8 mouse cellular contexts compared by ENCODE assay signal in the genomic region with DNA sequence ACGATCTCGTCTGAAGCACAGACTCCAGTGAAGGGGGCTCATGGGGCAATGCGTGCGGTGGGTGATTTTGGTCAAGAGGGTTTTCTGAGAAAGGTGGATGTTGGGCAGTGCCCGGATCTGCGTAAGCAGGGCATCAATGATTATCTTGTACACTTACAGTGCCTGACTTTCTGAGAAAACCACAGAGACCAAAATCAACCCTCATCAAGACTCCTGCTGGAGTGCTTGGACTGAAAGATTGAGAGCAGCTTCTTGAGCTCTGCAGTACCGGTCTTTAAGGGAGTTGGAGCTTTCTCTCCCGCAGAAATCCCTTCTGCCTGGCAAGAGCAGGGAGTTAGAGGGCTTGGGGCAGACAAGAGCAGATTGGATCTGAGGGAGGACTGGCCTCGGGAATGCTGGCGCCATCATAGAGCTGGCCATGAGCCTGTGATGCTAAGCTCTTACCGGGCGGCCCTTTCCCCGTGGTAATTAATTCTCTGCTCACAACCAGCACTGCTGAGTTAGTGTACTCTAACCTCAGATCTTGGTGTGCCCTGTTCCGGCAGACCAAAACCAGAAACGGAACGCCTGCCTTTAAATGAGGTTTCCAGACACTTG. TPM values are rescaled to one million over a fixed set of nuclear protein-coding genes. Genes with fewer than 3 reads are reported as not detected.
DNase-seq lines count a peak whose midpoint lies in the region; ATAC-seq and TF ChIP-seq lines count a peak whose summit lies in the region.

No protein-coding gene starts in this region.

- WGBS in embryonic facial prominence, embryonic 13.5 days, result 13% methylated on average over 16 of the region's 16 CpGs
- 18% methylated on average over 16 of the region's 16 CpGs for WGBS in intestine, embryonic 15.5 days
- 12% methylated on average over 16 of the region's 16 CpGs for WGBS in lung, embryonic 16.5 days

- peak overlapping the region; percentile 81 for H3K4me3 ChIP-seq in left cerebral cortex, adult 2 months
- H3K4me3 ChIP-seq in embryonic facial prominence, embryonic 13.5 days, result peak overlapping the region; percentile 72
- H3K4me3 ChIP-seq in intestine, embryonic 15.5 days (replicated peaks), result peak overlapping the region; percentile 86
- peak overlapping the region; percentile 77 for H3K4me3 ChIP-seq in lung, embryonic 16.5 days (ENCODE audit: low read length)

- DNase-seq in left cerebral cortex, adult 2 months (ENCODE audit: extremely low spot score in 1 of 2, low spot score in 2 of 2), result no peak
- DNase-seq in left cerebral cortex, adult 11 months (ENCODE audit: low spot score), result no peak
- DNase-seq in adrenal gland, postnatal 25 days, result peak; percentile 10
- DNase-seq in B cell, adult 2 months, result no peak
- no peak for DNase-seq in ovary, postnatal 14 days (ENCODE audit: low spot score)

- intact Hi-C loops in left cerebral cortex, adult 2 months (cut with DNase I), result loop anchor here (2.0 kb wide), 2 partner anchors 31 to 49 kb away; partner anchors contain the start of gene B3gntl1

- H3K27me3 ChIP-seq in embryonic facial prominence, embryonic 13.5 days, result peaks cover 25% of the 10 kb centered on the region
- H3K27me3 ChIP-seq in intestine, embryonic 15.5 days (replicated peaks), result peaks cover 3% of the 10 kb centered on the region; the same call in 1 of the 2 replicates
- H3K27me3 ChIP-seq in lung, embryonic 16.5 days (ENCODE audit: control insufficient read depth, insufficient read depth, low read depth, low read length), result no peaks in the 10 kb centered on the region

- peak overlapping the region; percentile 63 for H3K27ac ChIP-seq in left cerebral cortex, adult 2 months
- peak overlapping the region; percentile 16; the same call in 1 of the 2 replicates for H3K27ac ChIP-seq in embryonic facial prominence, embryonic 13.5 days
- peak overlapping the region; percentile 84 for H3K27ac ChIP-seq in intestine, embryonic 15.5 days
- peak overlapping the region; percentile 4; the same call in 1 of the 2 replicates for H3K27ac ChIP-seq in lung, embryonic 16.5 days (ENCODE audit: low read length)

- ATAC-seq in embryonic facial prominence, embryonic 13.5 days (ENCODE audit: insufficient number of reproducible peaks, insufficient read depth, low FRiP score, low TSS enrichment, low read depth), result no peak
- no peak for ATAC-seq in intestine, embryonic 15.5 days
- ATAC-seq in lung, embryonic 16.5 days (ENCODE audit: low read depth), result no peak

- peaks cover 46% of the 10 kb centered on the region for H3K4me1 ChIP-seq in embryonic facial prominence, embryonic 13.5 days
- peaks cover 14% of the 10 kb centered on the region for H3K4me1 ChIP-seq in intestine, embryonic 15.5 days (replicated peaks)
- peaks cover 15% of the 10 kb centered on the region for H3K4me1 ChIP-seq in lung, embryonic 16.5 days (replicated peaks; ENCODE audit: control insufficient read depth, insufficient read depth, low read length)

- H3K36me3 ChIP-seq in embryonic facial prominence, embryonic 13.5 days, result no peaks in the 10 kb centered on the region
- no peaks in the 10 kb centered on the region for H3K36me3 ChIP-seq in intestine, embryonic 15.5 days
- H3K36me3 ChIP-seq in lung, embryonic 16.5 days (ENCODE audit: control insufficient read depth, insufficient read depth, low read length), result no peaks in the 10 kb centered on the region

- H3K9me3 ChIP-seq in embryonic facial prominence, embryonic 13.5 days, result no peaks in the 10 kb centered on the region
- H3K9me3 ChIP-seq in intestine, embryonic 15.5 days, result no peaks in the 10 kb centered on the region
- no peaks in the 10 kb centered on the region for H3K9me3 ChIP-seq in lung, embryonic 16.5 days (ENCODE audit: control insufficient read depth, low read length)

- no peak for TF ChIP-seq CTCF in left cerebral cortex, adult 2 months (IDR thresholded peaks at IDR 0.05)

- H3K4me2 ChIP-seq in embryonic facial prominence, embryonic 13.5 days, result peak overlapping the region; percentile 98
- H3K4me2 ChIP-seq in intestine, embryonic 15.5 days (replicated peaks), result peak overlapping the region; percentile 97
- peak overlapping the region; percentile 96 for H3K4me2 ChIP-seq in lung, embryonic 16.5 days (ENCODE audit: low read depth, low read length)

- H3K9ac ChIP-seq in embryonic facial prominence, embryonic 13.5 days, result peak overlapping the region; percentile 79
- peak overlapping the region; percentile 81 for H3K9ac ChIP-seq in intestine, embryonic 15.5 days
- H3K9ac ChIP-seq in lung, embryonic 16.5 days (ENCODE audit: low read length), result peak overlapping the region; percentile 78

RNA-seq across cellular contexts. Expression of gene Metrnl, which starts 2.4 kb away (rescaled TPM):
- 10 to 100 TPM; 14.6 to 18.6 TPM for total RNA-seq in left cerebral cortex, adult 2 months (2021)
- 27.6 and 33.6 TPM in 2 replicates for total RNA-seq in adrenal gland, postnatal 25 days (2021)
- polyA plus RNA-seq in embryonic facial prominence, embryonic 13.5 days (2015; fragmentation: Nextera tagmentation; extraction: Ambion mirVana), result 21.5 and 28.1 TPM in 2 replicates
- polyA plus RNA-seq in intestine, embryonic 15.5 days (2015; fragmentation: Nextera tagmentation; extraction: Ambion mirVana), result 34.2 and 40.5 TPM in 2 replicates
- 25.8 and 30.1 TPM in 2 replicates for polyA plus RNA-seq in lung, embryonic 16.5 days (2015; fragmentation: Nextera tagmentation; extraction: Ambion mirVana)

RNA-seq across cellular contexts. Expression of gene B3gntl1, which starts 30.8 kb away (rescaled TPM):
- 1 to 10 TPM; 6.7 to 6.8 TPM for total RNA-seq in left cerebral cortex, adult 2 months (2021)
- 14.9 and 16.9 TPM in 2 replicates for total RNA-seq in adrenal gland, postnatal 25 days (2021)
- 9.6 and 10.0 TPM in 2 replicates for polyA plus RNA-seq in embryonic facial prominence, embryonic 13.5 days (2015; fragmentation: Nextera tagmentation; extraction: Ambion mirVana)
- polyA plus RNA-seq in intestine, embryonic 15.5 days (2015; fragmentation: Nextera tagmentation; extraction: Ambion mirVana), result 7.3 and 8.0 TPM in 2 replicates
- 6.8 and 7.1 TPM in 2 replicates for polyA plus RNA-seq in lung, embryonic 16.5 days (2015; fragmentation: Nextera tagmentation; extraction: Ambion mirVana)

Comparison
In these comparisons a context has a peak if more than half of its experiments do, and no peak if none do; other contexts are left out.
1. H3K27ac ChIP-seq: peak in every context shown above with its lines; median percentile 84 in intestine, embryonic 15.5 days; 63 in left cerebral cortex, adult 2 months; 16 in embryonic facial prominence, embryonic 13.5 days; 4 in lung, embryonic 16.5 days.